Mouse (Mus musculus) common myeloid progenitor, adult 5-6 weeks (primary cell): Measurements from ENCODE around the gene Fzd7. TPM values are rescaled to one million over a fixed set of nuclear protein-coding genes. Genes with fewer than 3 reads are reported as not detected.
A peak's percentile ranks its signal among the peaks of the same experiment; 100 is the strongest.

Experiments used
- ATAC-seq: replicated peaks from 2 replicates; pipeline ENCODE4 v1.8.0; 2016; ENCODE audit warnings: low read depth, mild to moderate bottlenecking, moderate TSS enrichment, inconsistent platforms; ENCODE audit not compliant: poor library complexity, severe bottlenecking
- total RNA-seq: library from RNA; stranded (forward); fragments of 200-1000, 187-1606 nt; gene quantifications from 2 replicates; pipeline ENCODE4 v1.2.3, GENCODE M21; 2017

Gene Fzd7
- total RNA-seq, 1 experiment from 2014 or later: 11.4 TPM

GRCm38 (mm10) chr1:59469170-59469569 is 13.1 kb upstream of the Fzd7 start:
- ATAC-seq: no peak

DNA sequence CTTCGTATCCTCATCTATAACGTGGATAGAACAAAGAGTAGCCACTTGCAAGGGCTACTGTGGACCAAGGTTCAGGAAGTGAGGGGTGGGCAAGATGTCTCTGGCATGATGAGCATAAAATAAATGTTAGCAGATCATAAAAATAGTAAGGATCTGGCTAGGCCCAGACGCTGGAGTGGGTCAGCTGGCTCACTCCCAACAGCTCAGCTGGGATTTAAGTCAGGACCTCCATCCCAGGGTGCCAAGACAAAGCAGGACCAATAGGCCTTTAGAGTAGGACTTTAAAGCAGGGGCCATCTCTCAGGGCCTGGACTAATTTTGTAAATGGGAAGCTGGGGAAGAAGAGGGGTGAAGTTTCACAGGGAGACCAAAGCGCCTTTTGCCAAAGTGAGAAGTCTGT is 11.5 kb upstream of the Fzd7 start:
- no peak for ATAC-seq

DNA sequence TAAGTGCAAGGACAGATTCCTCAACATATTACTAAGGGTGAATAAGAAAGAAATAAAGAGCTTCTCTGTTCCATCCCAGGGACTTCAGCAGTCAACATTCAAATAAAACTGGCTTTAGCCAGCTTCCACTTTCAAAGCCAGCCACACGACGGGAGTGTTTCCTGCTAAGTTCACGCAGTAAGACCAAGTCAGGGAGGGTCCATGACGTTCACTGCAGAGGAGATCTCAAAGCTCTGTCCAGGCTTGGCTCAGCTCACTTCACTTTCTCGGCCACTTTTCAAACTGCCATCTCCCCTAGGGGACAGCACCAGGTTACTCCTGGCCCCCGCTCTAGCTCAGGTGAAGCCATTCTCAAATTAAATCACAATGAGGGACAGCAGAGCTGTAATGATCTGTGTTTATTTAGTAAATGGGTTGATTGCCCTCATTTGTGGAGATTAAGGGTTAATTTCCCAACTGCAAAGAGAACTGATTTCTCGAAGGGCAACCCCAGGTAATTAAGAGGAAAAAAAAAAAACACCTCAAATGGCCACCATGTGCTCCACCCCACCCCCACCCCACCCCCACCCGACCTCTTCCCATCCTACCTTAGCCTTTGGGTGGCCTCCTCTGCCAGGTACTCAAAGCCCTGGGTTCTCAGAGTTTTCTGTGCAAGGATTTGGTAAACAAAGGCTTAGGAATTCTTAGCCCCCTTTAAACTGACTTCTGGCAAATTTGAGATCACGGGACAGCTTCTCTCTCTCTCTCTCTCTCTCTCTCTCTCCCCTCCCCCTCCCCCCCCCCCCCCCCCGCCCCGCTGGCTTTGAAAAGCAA is 9.7 kb upstream of the Fzd7 start:
- ATAC-seq: no peak

DNA sequence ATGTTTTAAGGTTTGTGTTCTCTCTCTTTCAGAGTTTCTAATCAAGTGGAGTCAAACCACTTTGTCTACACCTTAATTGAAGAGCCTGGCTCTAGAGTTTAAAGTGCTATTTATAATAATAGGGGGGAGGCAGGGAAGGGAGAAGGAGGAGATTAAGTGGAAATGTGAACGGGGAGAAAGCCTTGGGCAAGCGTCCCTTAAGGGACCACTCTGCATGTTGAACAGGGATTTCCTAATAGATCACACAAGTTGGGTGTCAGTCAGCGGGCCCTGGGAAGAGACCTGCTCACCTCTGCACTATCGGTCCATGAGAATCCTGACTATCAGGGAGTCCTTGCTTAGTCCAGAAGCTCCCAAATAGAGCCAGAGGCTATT is 9.1 kb upstream of the Fzd7 start:
- ATAC-seq: no peak

DNA sequence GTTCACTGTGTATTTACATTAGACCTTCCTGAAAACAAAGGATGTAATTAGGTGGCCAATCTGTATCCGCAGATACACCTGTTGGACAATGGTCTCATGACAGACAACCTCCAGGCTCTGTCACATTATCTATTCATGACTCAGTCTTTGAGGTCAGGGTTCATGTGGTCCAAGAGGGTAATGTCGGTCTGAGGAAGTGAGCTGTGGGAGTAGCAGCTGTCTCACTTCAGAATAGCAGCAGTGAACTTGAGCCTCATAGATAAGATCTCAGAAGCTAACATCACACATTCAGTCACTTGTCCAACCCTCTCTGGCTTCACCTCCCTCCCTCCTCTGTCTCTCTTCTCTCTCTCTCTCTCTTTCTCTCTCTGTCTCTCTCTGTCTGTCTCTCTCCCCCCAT is 6.6 kb upstream of the Fzd7 start:
- ATAC-seq: peak; percentile 64

- ATAC-seq: no peak
Observed at GRCm38 (mm10) chr1:59478911-59479310, 3.3 kb upstream of the Fzd7 start.

DNA sequence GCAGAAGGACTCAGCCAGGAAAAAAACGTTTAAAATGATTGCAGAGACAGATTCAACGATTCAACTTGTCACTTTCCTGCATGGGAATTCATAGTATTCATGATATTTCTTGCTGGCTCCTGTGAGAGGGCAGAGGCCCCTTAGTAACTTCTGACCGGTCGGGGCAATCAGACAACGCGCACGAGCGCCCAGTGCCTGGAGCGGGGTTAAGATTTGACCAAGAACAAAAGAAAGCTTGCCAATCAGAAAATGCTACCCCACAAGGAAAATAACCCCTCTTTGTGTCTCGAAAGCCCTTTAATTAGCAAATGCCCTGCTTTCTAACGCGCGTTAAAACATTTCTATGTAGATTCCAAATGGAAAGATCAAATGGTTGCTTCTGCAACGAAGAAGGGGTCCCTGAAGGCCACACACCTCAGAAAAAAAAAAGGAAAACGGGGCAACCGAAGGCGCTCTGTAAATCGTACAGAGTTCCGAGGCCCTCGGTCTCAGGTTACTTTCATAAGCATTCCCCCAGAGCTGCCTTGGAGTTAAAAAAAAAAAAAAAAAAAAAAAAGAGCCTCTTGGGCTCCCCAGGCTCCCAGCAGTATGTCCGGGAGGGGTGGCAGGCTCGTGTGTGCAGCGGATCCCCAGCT is 1.3 kb upstream of the Fzd7 start:
- no peak for ATAC-seq

DNA sequence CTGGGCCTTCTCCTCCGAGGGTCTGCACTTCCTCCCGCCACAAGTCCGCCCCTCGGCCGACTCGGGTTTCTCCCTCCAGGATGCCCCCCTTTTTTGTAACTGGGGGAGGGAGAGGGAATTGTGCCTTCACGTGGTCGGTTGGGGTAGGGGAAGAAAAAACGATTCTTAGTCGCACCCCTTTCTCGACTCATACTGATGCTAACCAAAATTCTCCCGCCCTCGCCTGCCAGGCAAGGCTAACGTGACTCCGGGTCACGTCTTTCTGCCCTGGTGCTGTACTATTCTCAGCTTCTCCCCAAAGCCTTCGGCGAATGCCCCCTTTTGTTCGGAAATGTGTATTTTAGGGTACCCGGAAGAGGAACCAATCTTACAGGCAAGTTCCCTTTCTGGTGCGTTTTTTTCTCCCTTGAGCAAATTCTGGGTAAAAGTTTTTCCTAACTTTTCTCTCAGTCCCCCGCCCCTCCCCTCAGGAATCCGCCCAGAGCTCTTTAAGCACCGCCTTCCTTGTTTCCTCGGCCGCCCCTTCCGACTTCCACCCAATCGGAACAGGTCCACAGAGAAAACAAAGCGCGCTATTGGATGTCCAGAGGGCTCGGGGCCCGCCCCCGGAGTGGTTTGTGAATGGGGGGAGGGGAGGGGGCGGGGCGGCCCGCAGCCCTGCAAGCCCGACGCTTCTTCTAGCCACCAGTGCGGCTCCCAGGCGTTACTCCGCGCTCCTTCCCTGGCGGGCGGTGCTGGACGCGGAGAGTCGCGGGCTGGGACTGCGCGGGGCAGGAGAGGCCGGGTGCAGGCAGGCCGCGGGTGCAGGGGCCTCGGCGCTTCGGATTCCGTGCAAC is 550 bp upstream of the Fzd7 start:
- ATAC-seq: peak; percentile 87

GRCm38 (mm10) chr1:59482696-59483520 is 684 bp downstream of the Fzd7 start:
- no peak for ATAC-seq

GRCm38 (mm10) chr1:59483521-59484245 is 1.5 kb downstream of the Fzd7 start:
- no peak for ATAC-seq

GRCm38 (mm10) chr1:59484314-59484713 is 2.1 kb downstream of the Fzd7 start:
- no peak for ATAC-seq

GRCm38 (mm10) chr1:59484791-59485785 is 2.9 kb downstream of the Fzd7 start:
- no peak for ATAC-seq

DNA sequence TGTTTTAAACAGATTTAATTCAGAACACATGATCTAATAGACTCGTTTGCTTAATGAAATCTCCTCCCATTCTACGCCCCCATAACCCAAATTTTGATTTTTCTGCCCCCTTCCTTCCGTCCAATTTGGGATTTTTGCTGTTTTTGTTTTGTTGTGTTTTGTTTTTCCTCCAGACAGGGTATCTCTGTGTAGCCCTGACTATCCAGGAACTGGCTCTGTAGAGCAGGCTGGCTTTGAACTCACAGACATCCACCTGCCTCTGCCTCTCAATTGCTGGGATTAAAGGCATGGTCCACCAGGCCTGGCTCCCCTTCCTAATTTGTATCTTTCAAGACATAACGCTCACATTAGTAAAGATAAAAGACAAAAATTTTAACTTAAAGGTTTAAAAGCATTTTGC is 3.6 kb downstream of the Fzd7 start:
- ATAC-seq: no peak

DNA sequence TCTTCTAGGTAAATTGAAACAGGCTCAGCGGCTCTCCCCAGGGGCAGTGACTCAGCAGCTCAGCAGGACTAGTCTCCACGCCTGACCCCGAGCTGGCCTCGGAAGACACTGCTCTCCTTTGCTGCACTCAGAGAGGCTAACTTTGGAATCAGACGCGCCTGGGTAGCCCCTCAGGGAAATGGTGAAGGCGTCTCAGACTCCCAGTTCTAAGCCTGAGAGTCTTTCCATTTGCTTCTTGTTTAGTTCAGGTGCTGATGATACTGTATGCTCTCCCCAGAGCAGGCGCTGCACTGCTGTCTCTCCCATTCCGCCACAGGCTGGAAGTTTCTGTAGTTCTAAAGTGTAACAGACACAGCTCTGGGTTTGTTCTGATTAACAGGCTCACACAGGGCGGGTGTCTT is 5.4 kb downstream of the Fzd7 start:
- peak; percentile 36 for ATAC-seq

GRCm38 (mm10) chr1:59488481-59488880 is 6.3 kb downstream of the Fzd7 start:
- no peak for ATAC-seq

- no peak for ATAC-seq
Observed at GRCm38 (mm10) chr1:59488991-59489390, 6.8 kb downstream of the Fzd7 start.

- ATAC-seq: no peak
Observed at GRCm38 (mm10) chr1:59491517-59491916, 9.3 kb downstream of the Fzd7 start.

DNA sequence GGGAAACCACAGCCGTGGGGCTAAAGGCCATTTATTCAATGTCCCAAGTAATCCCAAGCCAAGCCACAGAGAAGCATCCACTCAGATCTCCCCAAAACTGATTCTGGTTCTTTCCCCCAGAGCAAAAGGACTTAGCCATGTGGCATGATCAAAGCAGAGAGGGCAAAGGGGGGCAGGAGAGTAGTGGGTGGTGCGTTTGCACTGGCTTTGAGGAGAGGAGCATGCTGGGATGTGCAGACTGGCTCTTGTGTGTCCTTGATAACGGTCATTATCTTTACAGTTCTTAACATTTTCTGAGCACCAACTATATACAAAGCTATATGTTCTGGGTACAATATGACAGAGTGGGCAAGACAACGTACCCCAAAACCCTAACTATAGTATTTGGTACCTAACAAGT is 10.2 kb downstream of the Fzd7 start:
- ATAC-seq: no peak
